Mouse (Mus musculus) liver (tissue): ENCODE measurements around the gene Lhb.

Experiments
- DNase-seq: peaks from one replicate; pipeline ENCODE4 v3.0.0-alpha.2; 2020; ENCODE audit warnings: mixed read lengths

The Lhb gene

DNA sequence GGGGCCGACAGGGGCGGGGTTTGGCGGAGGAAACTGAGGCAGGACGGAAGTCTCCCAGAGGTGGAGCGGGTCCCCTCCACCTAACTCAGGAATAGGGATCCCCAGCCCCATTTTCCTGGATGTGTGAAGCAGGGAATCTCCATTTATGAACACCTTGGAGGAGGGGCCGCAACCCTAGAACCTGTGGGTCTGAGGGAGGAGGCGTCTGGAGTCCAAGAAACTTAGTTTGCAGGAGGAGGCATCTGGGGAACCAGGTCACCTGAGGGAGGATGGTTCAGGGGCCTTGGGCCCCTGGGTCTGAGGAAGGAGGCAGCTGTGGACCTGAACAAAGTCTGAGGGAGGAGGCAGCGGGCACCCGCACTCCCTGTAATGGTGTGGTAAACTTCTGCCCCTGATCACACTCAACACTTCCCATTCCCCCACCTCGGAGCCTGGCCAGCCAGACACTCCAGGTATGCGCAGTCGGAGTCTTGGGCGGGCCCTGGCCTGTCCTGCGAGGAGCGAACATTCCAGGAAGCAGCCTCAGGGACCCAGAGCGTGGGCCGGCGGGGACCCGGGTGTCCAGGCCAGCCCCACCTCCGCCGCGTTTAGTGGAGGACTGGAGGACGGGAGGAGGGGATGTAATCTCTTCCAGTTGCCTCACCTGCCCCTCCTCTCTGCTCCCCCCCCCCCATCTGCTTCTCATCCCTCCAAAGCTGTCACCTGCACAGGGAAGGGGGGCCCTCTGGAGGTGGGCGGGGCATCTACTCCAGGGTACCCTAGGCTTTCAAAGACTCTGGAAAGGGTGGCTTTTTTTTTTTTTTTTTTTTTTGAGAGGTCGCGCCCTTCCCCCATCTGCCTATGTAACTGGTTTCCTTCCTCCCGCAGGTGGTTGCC lies 6.5 kb upstream of the Lhb start:
- DNase-seq, result no peak

DNA sequence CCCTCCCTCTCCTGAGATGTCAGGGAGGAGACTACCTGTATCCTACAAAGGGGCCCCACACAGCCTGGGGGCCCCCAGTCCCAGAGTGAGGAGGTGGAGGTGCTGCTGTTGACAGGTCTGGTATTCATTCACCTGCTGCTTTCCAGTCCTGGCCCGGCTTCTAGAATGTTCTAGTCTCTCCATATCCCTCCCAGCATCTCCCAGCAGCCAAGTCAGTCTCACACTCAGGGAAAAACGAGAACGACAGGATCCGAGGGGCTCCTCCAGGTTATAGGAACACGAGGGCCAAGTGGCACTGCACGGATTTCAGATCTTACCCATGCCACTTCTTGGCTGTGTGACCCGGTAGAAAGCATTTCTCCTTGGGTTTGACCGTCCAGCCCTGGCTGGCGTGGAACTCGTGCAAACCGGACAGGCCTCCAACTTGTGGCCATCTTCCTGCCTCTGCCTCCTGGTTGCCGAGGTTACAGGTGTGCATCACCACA lies 5.8 kb upstream of the Lhb start:
- DNase-seq, result no peak

DNA sequence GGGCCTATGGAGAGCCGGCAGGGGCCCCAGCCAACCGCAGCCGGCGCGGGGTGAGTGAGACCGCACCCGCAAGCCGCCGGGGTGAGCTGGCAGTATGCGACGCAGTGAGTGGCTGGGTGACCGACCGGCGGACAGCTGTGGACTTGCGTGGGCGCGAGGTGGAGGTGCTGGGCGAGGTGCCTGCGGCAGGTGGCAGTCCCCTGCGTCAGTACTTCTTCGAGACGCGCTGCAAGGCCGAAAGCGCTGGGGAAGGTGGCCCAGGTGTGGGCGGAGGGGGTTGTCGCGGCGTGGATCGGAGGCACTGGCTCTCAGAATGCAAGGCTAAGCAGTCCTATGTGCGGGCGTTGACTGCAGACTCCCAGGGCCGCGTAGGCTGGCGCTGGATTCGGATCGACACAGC lies 5.0 kb upstream of the Lhb start:
- no peak for DNase-seq

DNA sequence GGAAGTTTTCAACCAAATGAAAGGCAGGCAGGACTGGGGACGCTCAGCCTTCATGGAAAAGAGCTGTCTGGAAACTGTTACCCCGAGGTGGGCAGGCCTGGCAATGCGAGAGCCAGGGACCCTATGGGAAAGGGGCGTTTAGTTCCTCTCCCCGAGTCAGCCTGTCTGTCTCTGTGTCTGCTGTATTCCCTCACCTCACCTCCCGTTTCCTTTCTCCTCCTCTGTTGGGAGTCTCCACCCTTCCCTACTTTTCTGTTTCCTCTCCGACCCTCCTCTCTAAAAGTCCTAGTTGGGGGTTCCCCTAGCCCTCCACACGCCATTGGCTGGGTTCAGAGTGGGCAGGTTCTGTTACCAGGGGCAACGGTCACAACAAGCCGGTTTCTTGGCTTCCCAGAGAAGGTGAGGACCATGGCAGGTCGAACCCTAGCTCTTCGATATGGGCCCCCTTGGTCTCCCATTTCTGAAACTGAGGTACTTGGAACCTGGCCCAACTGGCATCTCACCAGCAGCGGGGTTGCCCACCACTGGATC lies 2.6 kb upstream of the Lhb start:
- no peak for DNase-seq

DNA sequence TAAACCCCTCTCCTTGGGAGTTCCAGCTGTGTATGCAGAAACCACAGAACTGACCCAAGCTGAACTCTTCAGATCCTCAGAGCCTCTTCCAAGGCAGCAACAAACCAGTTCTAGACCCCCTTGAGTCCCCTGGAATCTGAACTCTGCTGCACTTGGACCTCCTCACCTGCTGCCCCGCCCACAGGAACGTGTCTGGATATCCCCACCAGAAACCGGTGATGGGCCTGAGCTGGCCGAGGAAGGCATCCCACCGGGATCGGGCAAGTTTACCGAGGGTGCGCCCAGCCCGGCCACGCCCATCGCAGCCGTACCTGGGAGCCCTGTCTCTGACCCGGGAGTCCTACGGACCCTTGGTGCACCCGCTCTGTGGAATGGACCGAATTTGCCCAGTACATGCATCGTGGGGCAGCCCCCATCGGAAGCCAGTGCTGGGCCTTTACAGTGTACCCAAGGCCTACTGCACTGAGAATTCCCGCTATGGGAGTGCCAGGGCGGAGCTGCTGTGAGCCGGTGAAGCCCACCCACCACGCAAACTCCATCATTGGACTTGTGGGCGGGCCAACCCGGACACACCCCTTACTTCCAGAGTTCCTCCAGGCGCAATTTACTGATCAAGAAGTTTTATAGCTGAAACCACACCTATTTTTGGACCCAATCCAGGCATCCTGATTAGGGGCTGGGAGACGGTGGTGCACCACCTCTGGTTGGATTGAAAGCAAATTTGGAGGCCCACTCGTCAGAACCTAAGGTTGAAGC lies 583 bp upstream of the Lhb start:
- no peak for DNase-seq

DNA sequence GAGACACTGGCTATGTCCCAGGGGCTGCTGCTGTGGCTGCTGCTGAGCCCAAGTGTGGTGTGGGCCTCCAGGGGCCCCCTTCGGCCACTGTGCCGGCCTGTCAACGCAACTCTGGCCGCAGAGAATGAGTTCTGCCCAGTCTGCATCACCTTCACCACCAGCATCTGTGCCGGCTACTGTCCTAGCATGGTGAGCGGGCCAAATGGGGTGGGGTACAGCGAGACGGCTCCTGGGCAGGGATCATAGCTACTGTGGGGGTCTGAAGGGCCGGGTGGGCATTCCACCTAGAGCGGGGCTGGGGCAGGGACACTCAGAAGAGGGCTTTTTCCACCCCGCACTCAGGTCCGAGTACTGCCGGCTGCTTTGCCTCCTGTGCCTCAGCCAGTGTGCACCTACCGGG lies 574 bp downstream of the Lhb start:
- no peak for DNase-seq

DNA sequence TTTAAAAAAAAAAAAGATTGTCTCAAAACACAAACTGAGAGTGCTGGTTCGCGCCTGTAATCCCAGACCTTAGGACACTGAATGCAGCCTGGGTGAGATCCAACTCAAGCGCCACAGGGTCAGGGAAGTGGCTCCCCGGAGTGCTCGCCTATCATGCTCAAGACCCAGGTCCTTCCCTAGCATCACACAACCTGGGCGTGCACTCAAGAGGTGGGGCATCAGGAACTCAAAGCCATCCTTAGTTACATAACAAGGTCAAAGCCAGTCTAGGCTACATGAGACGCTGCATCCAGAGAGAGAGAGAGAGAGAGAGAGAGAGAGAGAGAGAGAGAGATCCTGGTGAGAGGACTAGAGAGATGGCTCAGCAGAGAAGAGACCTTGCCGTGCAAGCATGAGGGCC lies 5.9 kb downstream of the Lhb start:
- no peak for DNase-seq

DNA sequence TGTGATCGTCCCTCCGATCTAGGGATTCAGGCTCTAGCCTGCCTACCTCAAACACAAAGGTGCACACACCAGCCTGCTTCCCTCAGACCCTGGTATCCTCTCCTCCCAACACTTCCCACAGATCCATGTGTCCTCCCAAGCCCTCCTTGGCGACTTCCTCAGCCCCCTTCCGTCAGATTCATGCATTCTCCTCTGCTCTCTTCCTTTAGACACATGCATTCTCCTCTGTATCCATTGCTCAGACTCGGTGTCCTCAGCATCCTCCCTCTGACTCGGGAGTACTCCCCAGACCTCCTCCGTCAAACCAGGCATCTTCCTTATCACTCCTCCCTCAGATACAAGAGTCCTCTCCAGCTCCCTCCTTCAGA lies 13.2 kb downstream of the Lhb start:
- DNase-seq, result no peak

DNA sequence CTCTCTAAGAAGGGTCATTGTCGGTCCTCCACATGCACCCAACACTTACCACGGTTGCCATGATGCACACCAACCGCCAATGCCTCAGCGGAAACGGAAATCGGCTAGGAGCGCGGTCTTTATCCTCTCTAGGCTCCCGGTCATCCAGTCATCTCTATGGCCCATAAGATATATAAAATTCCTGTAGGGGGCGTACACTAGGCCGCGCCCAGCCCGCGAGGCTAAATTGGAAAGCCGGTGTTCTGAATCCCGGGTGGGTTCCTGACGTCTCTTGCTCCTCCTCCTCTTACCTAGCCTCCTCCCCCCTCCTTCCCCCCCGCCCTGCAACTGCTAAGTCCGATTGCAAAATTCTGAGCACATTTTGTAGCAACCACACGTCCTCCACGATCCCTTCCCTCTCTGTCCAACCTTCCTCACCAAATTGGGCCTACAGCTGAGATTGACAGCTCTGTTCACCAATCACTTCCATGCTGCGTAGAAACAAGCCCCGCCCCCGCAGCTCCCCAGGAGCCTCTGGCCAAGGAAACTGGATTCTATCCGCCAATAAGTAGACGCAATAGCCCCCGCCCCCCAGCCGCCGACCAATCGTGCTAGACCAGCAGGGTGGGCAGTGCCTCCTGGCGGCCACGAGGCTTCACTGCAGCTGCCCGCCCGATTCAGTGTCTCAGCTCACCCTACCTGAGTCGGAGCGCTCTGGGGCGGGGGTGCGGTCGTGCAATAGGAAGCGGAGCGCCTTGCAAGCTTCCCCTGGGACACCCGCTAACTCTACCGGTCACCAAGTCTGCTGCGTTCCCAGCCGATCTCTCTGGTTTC lies 13.8 kb downstream of the Lhb start, which contains the start of gene Gys1:
TSS of gene Gys1 (plus strand) at position 642 of the 813 bp plus-strand sequence.
- DNase-seq, result peak; percentile 100

DNA sequence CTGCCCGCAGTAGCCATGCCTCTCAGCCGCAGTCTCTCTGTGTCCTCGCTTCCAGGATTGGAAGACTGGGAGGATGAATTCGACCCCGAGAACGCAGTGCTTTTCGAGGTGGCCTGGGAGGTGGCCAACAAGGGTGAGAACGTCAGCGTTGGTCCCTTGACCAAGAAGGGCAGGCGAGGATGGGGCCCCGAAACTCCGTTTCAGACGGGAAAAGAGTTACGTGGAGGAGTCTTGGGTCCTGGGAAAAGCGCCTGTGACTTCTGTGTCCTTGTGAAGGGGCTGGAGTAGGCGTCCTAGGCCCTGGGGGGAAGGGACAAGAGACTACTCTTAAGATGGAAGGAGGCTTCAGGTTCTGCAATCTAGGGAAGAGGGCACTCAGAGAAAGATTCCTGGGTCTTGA lies 14.4 kb downstream of the Lhb start:
- no peak for DNase-seq

DNA sequence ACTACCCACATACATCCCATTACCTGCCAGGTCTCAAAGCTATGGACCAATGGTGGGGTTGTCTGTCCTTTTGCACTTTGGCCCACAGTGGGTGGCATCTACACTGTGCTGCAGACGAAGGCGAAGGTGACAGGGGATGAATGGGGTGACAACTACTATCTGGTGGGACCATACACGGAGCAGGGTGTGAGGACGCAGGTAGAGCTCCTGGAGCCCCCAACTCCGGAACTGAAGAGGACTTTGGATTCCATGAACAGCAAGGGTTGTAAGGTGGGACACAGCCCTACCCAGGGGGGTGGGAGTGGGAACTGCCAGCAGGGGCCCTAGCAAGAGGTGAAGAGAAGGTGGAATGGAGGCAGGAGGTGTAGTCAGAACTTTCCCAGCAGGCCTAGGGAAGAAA lies 15.8 kb downstream of the Lhb start:
- no peak for DNase-seq

DNA sequence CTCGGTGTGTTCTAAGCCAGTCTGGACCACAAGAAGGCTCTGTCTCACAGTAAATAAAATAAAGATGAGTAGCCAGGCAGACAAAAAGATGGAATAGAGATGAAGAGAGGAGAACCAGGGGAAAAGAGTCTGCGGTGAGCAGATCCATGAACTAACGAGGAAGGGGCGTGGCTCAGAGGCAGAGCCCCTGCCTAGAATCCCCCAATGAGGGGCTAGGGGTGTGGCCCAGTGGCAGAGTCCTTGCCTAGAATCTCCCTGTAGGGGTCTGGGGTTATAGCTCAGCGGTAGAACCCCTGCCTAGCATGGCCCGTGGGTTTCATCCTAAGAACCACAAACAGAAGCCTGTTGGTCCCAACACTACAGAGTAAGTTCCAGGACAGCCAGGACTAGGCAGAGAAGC lies 16.4 kb downstream of the Lhb start:
- DNase-seq, result no peak

DNA sequence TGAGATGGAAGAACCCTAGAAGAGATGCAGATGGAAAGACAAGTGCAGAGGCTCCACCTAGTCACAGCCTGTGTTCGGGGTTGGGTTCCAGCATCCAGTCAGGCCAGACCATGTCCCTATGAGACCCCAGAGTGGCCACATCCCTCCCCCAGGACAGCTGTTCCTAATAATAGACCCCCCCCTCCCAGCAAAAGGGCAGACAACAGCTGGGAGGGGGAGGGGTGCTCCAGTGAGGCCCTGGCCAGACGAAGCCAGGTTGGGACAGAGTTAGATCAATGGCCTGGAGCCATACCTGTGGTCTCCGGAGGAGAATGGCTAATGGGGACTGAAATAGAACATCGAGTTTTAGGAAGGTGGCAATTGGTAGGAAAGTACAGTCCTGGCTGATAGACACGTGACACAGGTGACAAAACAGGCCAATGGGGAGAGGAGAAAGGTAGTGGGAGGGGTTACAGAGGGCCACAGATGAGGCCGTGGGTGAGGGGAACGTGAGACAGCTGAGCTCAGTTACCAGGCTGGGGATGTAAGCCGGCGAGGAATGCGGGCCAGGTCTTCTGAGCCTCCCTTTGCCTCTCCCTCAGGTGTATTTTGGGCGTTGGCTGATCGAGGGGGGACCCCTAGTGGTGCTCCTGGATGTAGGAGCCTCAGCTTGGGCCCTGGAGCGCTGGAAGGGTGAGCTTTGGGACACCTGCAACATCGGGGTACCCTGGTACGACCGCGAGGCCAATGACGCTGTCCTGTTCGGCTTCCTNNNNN lies 17.1 kb downstream of the Lhb start, which contains the start of gene Ruvbl2:
TSS of gene Ruvbl2 (minus strand) at position 576 of the 756 bp plus-strand sequence.
- DNase-seq, result peak; percentile 33

DNA sequence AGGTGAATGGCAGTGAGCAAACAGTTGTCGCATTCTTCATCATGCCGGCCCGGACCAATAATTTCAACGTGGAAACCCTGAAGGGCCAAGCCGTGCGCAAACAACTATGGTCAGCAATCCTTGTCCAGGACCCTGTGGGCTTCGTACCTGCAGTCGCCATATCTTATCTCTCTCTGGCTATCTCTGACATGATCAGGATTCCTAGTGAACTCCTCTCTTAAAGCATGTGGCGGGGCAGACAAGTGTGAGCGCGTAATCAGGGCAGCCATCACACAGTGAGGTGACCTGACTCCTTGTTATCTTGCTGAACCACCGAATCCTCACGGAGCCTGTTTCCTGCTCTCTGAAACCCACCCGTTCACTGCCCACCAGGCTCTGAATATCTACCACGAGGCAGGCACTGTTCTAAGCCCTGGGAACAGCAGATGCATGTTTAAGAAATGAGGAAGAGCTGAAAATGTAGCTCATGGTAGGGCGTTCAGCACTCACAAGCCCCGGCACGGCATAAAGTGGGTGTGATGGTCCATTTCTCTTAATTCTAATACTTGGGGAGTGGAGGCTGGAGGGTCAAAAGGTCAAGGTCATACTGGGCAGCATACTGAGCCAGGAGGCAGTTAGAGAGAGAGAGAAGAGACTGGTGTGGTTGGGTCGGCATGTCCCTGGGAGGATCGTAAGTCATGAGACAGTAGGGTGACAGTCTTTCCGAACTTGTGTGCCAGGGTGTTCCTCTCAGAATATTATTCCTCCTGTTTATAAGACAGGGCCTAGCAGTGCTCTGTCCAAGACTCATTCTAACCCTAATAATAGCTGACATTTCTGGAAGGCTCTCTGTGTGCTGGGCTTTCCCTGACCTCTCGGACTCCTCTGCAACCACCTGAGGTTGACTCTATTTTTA lies 23.2 kb downstream of the Lhb start:
- DNase-seq, result no peak

DNA sequence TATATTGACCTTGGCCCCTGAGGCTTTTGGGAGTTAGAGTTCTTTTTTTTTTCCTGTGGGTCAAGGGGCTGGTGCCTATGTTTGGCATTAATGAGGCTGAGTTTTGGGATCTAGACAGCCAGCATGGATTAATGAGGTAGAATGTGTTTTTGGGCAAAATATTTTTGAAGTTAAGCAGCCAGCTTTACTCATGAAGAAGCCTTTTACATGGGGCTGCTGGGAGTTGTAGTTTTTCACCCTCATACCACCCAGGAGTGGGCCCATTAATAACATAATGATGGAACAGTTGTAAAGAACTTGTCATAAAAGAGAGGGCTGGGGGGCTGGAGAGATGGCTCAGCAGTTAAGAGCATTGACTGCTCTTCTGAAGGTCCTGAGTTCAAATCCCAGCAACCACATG lies 26.0 kb downstream of the Lhb start:
- no peak for DNase-seq

DNA sequence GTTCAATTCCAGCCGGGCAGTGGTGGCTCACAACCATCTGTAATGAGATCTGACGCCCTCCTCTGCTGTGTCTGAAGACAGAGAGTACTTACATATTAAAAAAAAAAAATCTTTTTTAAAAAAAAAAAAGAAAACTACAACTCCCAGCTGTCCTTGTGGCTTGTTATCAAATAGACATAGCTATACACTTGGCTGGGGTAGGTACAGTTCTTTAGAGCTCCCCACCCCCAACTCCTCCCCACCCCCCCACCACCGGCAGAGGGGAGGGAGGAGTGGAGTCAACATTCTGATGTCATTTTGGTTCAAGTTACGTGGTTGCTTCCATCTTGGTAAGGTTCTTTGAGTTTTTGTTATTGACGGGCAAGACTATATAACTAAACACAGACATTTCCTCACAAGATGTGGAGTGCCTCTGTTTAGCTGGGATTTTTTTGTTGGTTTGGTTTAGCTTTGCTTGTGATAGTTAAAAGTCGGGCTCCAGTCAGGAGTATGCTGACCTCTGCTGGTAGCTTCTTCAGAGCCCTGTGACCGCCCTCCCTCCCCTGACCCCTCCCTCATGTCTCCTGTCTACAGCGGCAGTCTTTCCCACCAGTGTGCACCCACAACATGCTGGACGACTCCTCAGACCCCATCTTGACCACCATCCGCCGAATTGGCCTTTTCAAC lies 26.8 kb downstream of the Lhb start:
- DNase-seq, result peak; percentile 52

DNA sequence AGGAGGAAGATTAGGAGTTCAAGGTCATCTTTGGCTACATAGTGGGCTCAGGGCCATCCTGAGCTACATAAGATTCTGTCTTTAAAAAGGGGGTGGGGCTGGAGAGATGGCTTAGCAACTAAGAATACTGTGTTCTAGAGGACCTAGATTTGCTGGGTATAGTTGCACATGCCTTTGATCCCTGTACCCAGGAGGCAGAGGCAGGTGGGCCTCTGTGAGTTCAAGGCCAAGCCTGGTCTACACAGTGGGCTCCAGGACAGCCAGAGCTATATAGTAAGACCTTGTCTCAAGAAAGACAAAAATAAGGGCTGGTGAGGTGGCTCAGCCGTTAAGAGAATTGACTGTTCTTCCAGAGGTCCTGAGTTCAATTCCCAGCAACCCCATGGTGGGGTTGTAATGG lies 29.4 kb downstream of the Lhb start:
- no peak for DNase-seq

DNA sequence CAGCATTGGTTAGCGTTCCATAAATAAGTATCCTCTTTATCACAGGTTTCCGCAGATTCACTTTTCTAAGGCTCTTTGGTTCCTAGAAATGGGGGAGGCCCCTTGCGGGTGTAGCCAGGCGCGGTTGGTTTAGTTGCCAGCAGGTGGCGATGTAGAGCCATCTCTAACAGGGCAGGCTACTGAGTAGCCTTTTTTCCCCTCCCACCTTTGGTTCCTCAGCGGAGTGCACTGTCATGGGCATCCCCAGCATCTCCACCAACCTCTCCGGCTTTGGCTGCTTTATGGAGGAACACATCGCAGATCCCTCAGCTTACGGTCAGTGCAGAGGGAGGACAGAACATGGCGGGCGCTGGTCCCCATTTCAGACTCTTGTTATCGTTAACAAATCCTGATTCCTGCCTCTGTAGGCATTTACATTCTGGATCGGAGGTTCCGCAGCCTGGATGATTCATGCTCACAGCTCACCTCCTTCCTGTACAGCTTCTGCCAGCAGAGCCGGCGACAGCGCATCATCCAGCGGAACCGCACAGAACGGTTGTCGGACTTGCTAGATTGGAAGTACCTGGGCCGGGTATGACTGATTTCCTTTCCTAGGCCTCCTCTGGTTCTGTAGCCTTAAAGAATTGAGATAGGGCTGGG lies 30.8 kb downstream of the Lhb start:
- peak; percentile 90 for DNase-seq

DNA sequence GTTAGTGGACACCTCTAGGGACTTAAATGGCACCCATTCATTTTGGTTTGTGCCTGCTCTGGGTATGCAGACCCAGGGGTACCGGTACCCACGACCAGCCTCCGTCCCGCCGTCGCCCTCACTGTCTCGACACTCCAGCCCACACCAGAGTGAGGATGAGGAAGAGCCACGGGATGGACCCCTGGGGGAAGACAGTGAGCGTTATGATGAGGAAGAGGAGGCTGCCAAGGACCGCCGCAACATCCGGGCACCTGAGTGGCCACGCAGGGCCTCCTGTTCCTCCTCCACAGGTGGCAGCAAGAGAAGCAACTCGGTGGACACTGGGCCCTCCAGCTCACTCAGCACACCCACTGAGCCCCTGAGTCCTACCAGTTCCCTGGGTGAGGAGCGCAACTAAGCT lies 34.4 kb downstream of the Lhb start:
- no peak for DNase-seq
